Mouse (Mus musculus): ENCODE data around the gene Sept5.

Sept5 gene

GRCm38 (mm10) chr16:18583169-18583568 lies 46.6 kb downstream of the Sept5 start:
- no peak for DNase-seq (ENCODE audit: low spot score)

- no peak for DNase-seq (ENCODE audit: low spot score)
Measured at GRCm38 (mm10) chr16:18582426-18583148, 47.2 kb downstream of the Sept5 start.

- DNase-seq (ENCODE audit: low spot score), result no peak
Measured at GRCm38 (mm10) chr16:18581623-18582205, 48.0 kb downstream of the Sept5 start.

- DNase-seq (ENCODE audit: low spot score), result no peak
Measured at GRCm38 (mm10) chr16:18581050-18581622, 48.6 kb downstream of the Sept5 start.

- DNase-seq (ENCODE audit: low spot score), result no peak
Measured at GRCm38 (mm10) chr16:18580389-18580788, 49.4 kb downstream of the Sept5 start.

GRCm38 (mm10) chr16:18577599-18578160 lies 52.1 kb downstream of the Sept5 start:
- DNase-seq (ENCODE audit: low spot score), result no peak

- DNase-seq (ENCODE audit: low spot score), result no peak
Measured at GRCm38 (mm10) chr16:18577071-18577470, 52.7 kb downstream of the Sept5 start.

- DNase-seq (ENCODE audit: low spot score), result no peak
Measured at GRCm38 (mm10) chr16:18574196-18574595, 55.6 kb downstream of the Sept5 start.
